Mouse (Mus musculus) kidney, postnatal 36 days (tissue): ENCODE measurements around the gene Ctnnd2.

Experiments
- DNase-seq, 2 experiments: peaks; one replicate each; pipeline ENCODE4 v3.0.0; 2021 to 2022; ENCODE audit warnings: mixed read lengths in 2 of 2

The Ctnnd2 gene

GRCm38 (mm10) chr15:31004468-31004867, 832.1 kb downstream of the Ctnnd2 start:
- DNase-seq: no peak

- DNase-seq: no peak
These were observed 832.6 kb downstream of the Ctnnd2 start for GRCm38 (mm10) chr15:31004976-31005375.

GRCm38 (mm10) chr15:31006050-31006824, 833.8 kb downstream of the Ctnnd2 start:
- no peak for DNase-seq

GRCm38 (mm10) chr15:31006825-31007157, 834.4 kb downstream of the Ctnnd2 start:
- no peak for DNase-seq

- DNase-seq: no peak
These were observed 836.2 kb downstream of the Ctnnd2 start for GRCm38 (mm10) chr15:31008594-31008993.

GRCm38 (mm10) chr15:31020769-31021168, 848.4 kb downstream of the Ctnnd2 start:
- no peak for DNase-seq

GRCm38 (mm10) chr15:31022012-31022411, 849.6 kb downstream of the Ctnnd2 start:
- DNase-seq: no peak

- DNase-seq: no peak
These were observed 850.1 kb downstream of the Ctnnd2 start for GRCm38 (mm10) chr15:31022497-31022896.

- DNase-seq: no peak
These were observed 851.4 kb downstream of the Ctnnd2 start for GRCm38 (mm10) chr15:31023766-31024165.

GRCm38 (mm10) chr15:31027448-31028230, 855.2 kb downstream of the Ctnnd2 start:
- no peak for DNase-seq

- no peak for DNase-seq
These were observed 872.6 kb downstream of the Ctnnd2 start for GRCm38 (mm10) chr15:31044983-31045382.

GRCm38 (mm10) chr15:31051496-31051895, 879.1 kb downstream of the Ctnnd2 start:
- no peak for DNase-seq

GRCm38 (mm10) chr15:31056145-31056544, 883.8 kb downstream of the Ctnnd2 start:
- DNase-seq: no peak

- DNase-seq: no peak
These were observed 885.9 kb downstream of the Ctnnd2 start for GRCm38 (mm10) chr15:31058315-31058714.

- no peak for DNase-seq
These were observed 891.3 kb downstream of the Ctnnd2 start for GRCm38 (mm10) chr15:31063734-31064133.

- no peak for DNase-seq
These were observed 895.7 kb downstream of the Ctnnd2 start for GRCm38 (mm10) chr15:31068127-31068526.

- no peak for DNase-seq
These were observed 897.9 kb downstream of the Ctnnd2 start for GRCm38 (mm10) chr15:31070311-31070710.
